Mouse (Mus musculus): ENCODE results near the gene Msn.
A peak's percentile ranks its signal among the peaks of the same experiment; 100 is the strongest.
"Not testable (repeated sequence)": the region's sequence is repeated elsewhere in the genome, so short reads cannot be mapped to it uniquely, and the experiment has no call there.

Msn gene

GRCm38 (mm10) chrX:96148217-96148616, 52.4 kb downstream of the Msn start:
- no peak for DNase-seq

- no peak for DNase-seq
These were observed 57.5 kb downstream of the Msn start for GRCm38 (mm10) chrX:96153362-96153761.

GRCm38 (mm10) chrX:96157936-96158335, 62.1 kb downstream of the Msn start:
- DNase-seq: no peak

- no peak for DNase-seq
These were observed 66.7 kb downstream of the Msn start for GRCm38 (mm10) chrX:96162571-96162970.

GRCm38 (mm10) chrX:96171645-96172388, 76.0 kb downstream of the Msn start:
- peak; percentile 25 for DNase-seq

GRCm38 (mm10) chrX:96178437-96178836, 82.6 kb downstream of the Msn start:
- peak; percentile 51 for DNase-seq

GRCm38 (mm10) chrX:96184100-96184732, 88.4 kb downstream of the Msn start:
- DNase-seq: no peak

GRCm38 (mm10) chrX:96205143-96205542, 109.3 kb downstream of the Msn start:
- not testable (repeated sequence) for DNase-seq

GRCm38 (mm10) chrX:96206872-96207271, 111.0 kb downstream of the Msn start:
- no peak for DNase-seq

- no peak for DNase-seq
These were observed 122.2 kb downstream of the Msn start for GRCm38 (mm10) chrX:96218088-96218487.

Data from cerebellum, adult 9-10 months (tissue).